Mouse (Mus musculus): Measurements from ENCODE around the gene Ssbp1. TPM values are rescaled to one million over a fixed set of nuclear protein-coding genes. Genes with fewer than 3 reads are reported as not detected.

Ssbp1 gene
- polyA plus RNA-seq, 1 experiment from 2014 or later: 185 TPM

DNA sequence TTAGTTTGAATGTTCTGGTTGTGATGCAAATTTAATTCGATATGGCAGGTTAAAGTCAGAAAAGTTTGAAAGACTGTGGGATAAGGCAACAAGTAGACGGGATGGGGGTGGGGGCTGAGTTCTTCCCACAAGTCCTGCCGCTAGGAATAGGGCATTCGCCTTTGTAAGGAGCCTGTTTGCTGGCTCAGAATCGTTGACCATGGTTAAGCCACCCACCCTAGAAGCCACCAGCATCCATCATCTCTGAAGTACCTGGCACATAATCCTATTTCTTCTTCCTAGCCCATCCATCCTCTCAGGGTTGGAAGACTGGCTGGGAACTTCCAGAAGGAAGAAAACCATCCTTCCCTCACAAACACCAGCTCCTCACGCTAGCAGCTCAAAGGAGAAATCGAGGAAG lies 36.5 kb upstream of the Ssbp1 start:
- Histone ChIP-seq H3K4me1 (peaks cover 24% of the 10 kb centered on the region), H3K9me3 (no peaks in the 10 kb centered on the region), H3K27ac (peak overlapping the region; percentile 76; the same call in 1 of the 2 replicates), H3K27me3 (peaks cover 16% of the 10 kb centered on the region), H3K9ac (peak overlapping the region; percentile 85), H3K36me3 (no peaks in the 10 kb centered on the region), H3K4me3 (peak overlapping the region; percentile 74), H3K4me2 (peak overlapping the region; percentile 68)
- WGBS: 12% methylated on average over 7 of the region's 7 CpGs
- ATAC-seq (ENCODE audit: insufficient number of reproducible peaks, insufficient read depth, low FRiP score, low TSS enrichment, low read depth): no peak

GRCm38 (mm10) chr6:40435151-40436046 lies 35.8 kb upstream of the Ssbp1 start:
- Histone ChIP-seq H3K27me3 (peaks cover 23% of the 10 kb centered on the region), H3K27ac (peak overlapping the region; percentile 76), H3K4me3 (peak overlapping the region; percentile 74), H3K4me1 (peaks cover 22% of the 10 kb centered on the region), H3K36me3 (no peaks in the 10 kb centered on the region), H3K9ac (peak overlapping the region; percentile 85), H3K4me2 (peak overlapping the region; percentile 68), H3K9me3 (no peaks in the 10 kb centered on the region)
- ATAC-seq (ENCODE audit: insufficient number of reproducible peaks, insufficient read depth, low FRiP score, low TSS enrichment, low read depth): peak; percentile 46
- under 1% methylated on average over 68 of the region's 72 CpGs for WGBS

DNA sequence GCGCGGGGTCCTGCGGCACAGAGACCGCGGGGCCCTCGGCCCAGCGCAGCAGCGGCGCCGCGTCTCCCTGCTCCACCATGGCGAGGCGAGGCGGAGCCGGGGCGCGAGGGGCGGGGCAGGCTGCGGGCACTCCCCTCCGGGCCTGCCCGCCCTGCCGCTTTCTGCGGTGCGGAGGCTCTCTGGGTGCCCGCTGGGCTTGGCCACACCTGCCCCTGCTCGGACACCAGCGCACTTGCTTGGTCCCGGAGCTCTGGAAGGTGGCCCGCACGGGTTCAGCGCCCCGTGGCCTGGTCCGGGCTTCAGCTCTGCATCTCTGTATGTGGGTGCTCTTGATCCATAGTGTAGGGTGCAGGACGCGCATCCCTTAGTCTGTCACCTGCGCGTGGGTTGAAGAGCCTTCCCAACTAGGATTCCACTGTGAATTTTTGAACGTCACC lies 35.1 kb upstream of the Ssbp1 start, which contains the start of gene E330009J07Rik:
Gene E330009J07Rik, minus strand, starts transcription at position 89 of the 437 bp plus-strand sequence.
- under 1% methylated on average over 37 of the region's 38 CpGs for WGBS

DNA sequence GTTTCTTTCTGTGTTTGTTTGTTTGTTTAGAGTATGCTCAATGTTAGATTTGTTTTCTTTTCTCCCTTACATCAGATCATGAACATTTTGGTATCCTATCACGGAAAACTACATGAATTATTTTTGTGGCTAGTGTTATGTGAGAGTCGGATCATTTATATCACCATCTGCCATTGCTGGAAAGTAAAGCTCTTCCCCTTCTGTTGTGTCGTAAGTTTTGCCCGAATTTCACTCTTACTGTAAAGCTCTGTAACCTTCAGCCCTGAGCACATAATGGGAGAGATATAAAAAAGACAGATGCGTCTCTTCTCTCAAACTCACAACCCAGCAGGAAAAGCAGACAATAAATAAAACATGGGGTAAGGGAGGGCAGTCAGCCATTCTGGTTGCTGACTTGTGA lies 32.2 kb upstream of the Ssbp1 start, which contains the start of gene Wee2:
Gene Wee2, plus strand, starts transcription at position 153 of the 400 bp plus-strand sequence.
- peaks cover 14% of the 10 kb centered on the region for H3K4me1 ChIP-seq

More for the DNA sequence above, 35.1 kb upstream of the Ssbp1 start, which contains the start of gene E330009J07Rik:
- Histone ChIP-seq H3K9ac (peak within 1 kb of the TSS; percentile 85), H3K27ac (peak within 1 kb of the TSS; percentile 76), H3K27me3 (peaks cover 28% of the 10 kb centered on the region), H3K36me3 (no peaks in the 10 kb centered on the region), H3K9me3 (no peaks in the 10 kb centered on the region), H3K4me3 (peak within 1 kb of the TSS; percentile 74), H3K4me2 (peak within 1 kb of the TSS; percentile 68), H3K4me1 (peaks cover 20% of the 10 kb centered on the region)
- ATAC-seq (ENCODE audit: insufficient number of reproducible peaks, insufficient read depth, low FRiP score, low TSS enrichment, low read depth): peak; percentile 88

GRCm38 (mm10) chr6:40439731-40440130 lies 31.4 kb upstream of the Ssbp1 start:
- Histone ChIP-seq H3K36me3 (no peaks in the 10 kb centered on the region), H3K27me3 (peaks cover 35% of the 10 kb centered on the region), H3K4me3 (no peak overlapping the region), H3K4me1 (peaks cover 7% of the 10 kb centered on the region), H3K9me3 (no peaks in the 10 kb centered on the region), H3K9ac (no peak overlapping the region), H3K27ac (no peak overlapping the region), H3K4me2 (no peak overlapping the region; the same call in 1 of the 2 replicates)
- WGBS: 45% methylated on average over 12 of the region's 12 CpGs
- ATAC-seq (ENCODE audit: insufficient number of reproducible peaks, insufficient read depth, low FRiP score, low TSS enrichment, low read depth): no peak

More for the DNA sequence above, 32.2 kb upstream of the Ssbp1 start, which contains the start of gene Wee2:
- Histone ChIP-seq H3K4me3 (no peak within 1 kb of the TSS), H3K4me2 (no peak within 1 kb of the TSS; the same call in 1 of the 2 replicates), H3K9me3 (no peaks in the 10 kb centered on the region), H3K9ac (no peak within 1 kb of the TSS), H3K27ac (no peak within 1 kb of the TSS), H3K27me3 (peaks cover 35% of the 10 kb centered on the region), H3K36me3 (no peaks in the 10 kb centered on the region)
- no peak for ATAC-seq (ENCODE audit: insufficient number of reproducible peaks, insufficient read depth, low FRiP score, low TSS enrichment, low read depth)
- WGBS: 78% methylated on average over 5 of the region's 5 CpGs

GRCm38 (mm10) chr6:40441276-40441675 lies 29.9 kb upstream of the Ssbp1 start:
- Histone ChIP-seq H3K4me3 (no peak overlapping the region), H3K27ac (no peak overlapping the region), H3K36me3 (no peaks in the 10 kb centered on the region), H3K27me3 (peaks cover 35% of the 10 kb centered on the region), H3K9ac (no peak overlapping the region), H3K4me2 (no peak overlapping the region), H3K4me1 (peaks cover under 1% of the 10 kb centered on the region; the same call in 1 of the 2 replicates), H3K9me3 (no peaks in the 10 kb centered on the region)
- ATAC-seq (ENCODE audit: insufficient number of reproducible peaks, insufficient read depth, low FRiP score, low TSS enrichment, low read depth): no peak
- 58% methylated on average over 3 of the region's 3 CpGs for WGBS

GRCm38 (mm10) chr6:40441755-40442154 lies 29.4 kb upstream of the Ssbp1 start:
- Histone ChIP-seq H3K9me3 (no peaks in the 10 kb centered on the region), H3K27ac (no peak overlapping the region), H3K4me2 (no peak overlapping the region), H3K9ac (no peak overlapping the region), H3K27me3 (peaks cover 35% of the 10 kb centered on the region), H3K36me3 (no peaks in the 10 kb centered on the region), H3K4me3 (no peak overlapping the region), H3K4me1 (no peaks in the 10 kb centered on the region)
- WGBS: 28% methylated on average over 3 of the region's 3 CpGs
- ATAC-seq (ENCODE audit: insufficient number of reproducible peaks, insufficient read depth, low FRiP score, low TSS enrichment, low read depth): no peak

DNA sequence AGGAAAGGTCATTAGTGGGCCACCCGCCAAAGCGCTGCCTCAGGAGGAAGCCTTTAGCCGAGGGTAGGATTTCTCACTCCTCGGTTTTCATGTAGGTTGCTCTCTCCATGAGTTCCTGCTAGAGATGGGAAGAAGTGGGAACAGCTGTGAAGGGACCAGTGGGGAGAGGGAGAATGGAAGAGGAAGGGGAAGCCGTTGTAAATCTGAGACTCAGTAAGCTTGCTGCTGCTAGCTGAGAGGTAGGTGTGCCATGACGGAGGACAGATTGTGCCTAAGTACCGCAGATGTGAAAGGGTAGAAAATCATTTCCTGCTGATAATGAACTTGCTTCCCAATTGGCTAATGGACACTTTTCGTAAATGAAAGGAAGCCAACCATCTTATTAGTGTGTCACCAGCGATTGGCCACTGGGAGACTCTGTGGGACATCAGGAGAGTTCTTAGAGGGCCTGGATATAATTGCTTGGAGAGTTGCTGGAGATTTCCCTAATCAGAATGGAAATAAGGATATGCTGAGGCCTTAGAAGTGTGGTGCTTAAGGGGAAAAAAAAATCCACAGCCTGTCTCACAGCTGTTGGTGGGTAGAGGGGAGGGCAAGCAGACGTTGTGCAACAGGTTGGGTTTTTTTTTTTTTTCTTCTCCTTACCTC lies 27.7 kb upstream of the Ssbp1 start:
- Histone ChIP-seq H3K4me3 (no peak overlapping the region), H3K9ac (no peak overlapping the region), H3K27me3 (peaks cover 28% of the 10 kb centered on the region), H3K4me2 (no peak overlapping the region), H3K9me3 (no peaks in the 10 kb centered on the region), H3K4me1 (no peaks in the 10 kb centered on the region), H3K36me3 (no peaks in the 10 kb centered on the region), H3K27ac (no peak overlapping the region)
- 28% methylated on average over 10 of the region's 10 CpGs for WGBS
- ATAC-seq (ENCODE audit: insufficient number of reproducible peaks, insufficient read depth, low FRiP score, low TSS enrichment, low read depth): no peak

- H3K4me3 ChIP-seq: no peak overlapping the region
- no peak overlapping the region for H3K9ac ChIP-seq
- no peaks in the 10 kb centered on the region for H3K36me3 ChIP-seq
- H3K27ac ChIP-seq: no peak overlapping the region
- no peaks in the 10 kb centered on the region for H3K9me3 ChIP-seq
- H3K27me3 ChIP-seq: no peaks in the 10 kb centered on the region
- no peak overlapping the region for H3K4me2 ChIP-seq
- H3K4me1 ChIP-seq: no peaks in the 10 kb centered on the region
- ATAC-seq (ENCODE audit: insufficient number of reproducible peaks, insufficient read depth, low FRiP score, low TSS enrichment, low read depth): no peak
Measured at GRCm38 (mm10) chr6:40448626-40449025, 22.5 kb upstream of the Ssbp1 start.

GRCm38 (mm10) chr6:40454436-40455041 lies 16.6 kb upstream of the Ssbp1 start:
- WGBS: 23% methylated on average over 7 of the region's 7 CpGs

GRCm38 (mm10) chr6:40465710-40466109 lies 5.4 kb upstream of the Ssbp1 start:
- no peak overlapping the region for H3K27ac ChIP-seq
- ATAC-seq (ENCODE audit: insufficient number of reproducible peaks, insufficient read depth, low FRiP score, low TSS enrichment, low read depth): no peak
- H3K4me3 ChIP-seq: no peak overlapping the region
- no peaks in the 10 kb centered on the region for H3K27me3 ChIP-seq
- H3K36me3 ChIP-seq: no peaks in the 10 kb centered on the region
- H3K9ac ChIP-seq: no peak overlapping the region
- WGBS: 51% methylated on average over 6 of the region's 6 CpGs
- no peaks in the 10 kb centered on the region for H3K4me1 ChIP-seq
- H3K4me2 ChIP-seq: no peak overlapping the region
- no peaks in the 10 kb centered on the region for H3K9me3 ChIP-seq

More at GRCm38 (mm10) chr6:40454436-40455041, 16.6 kb upstream of the Ssbp1 start:
- Histone ChIP-seq H3K27ac (no peak overlapping the region), H3K27me3 (no peaks in the 10 kb centered on the region), H3K4me1 (no peaks in the 10 kb centered on the region), H3K4me2 (no peak overlapping the region), H3K9ac (no peak overlapping the region), H3K9me3 (no peaks in the 10 kb centered on the region), H3K4me3 (no peak overlapping the region), H3K36me3 (no peaks in the 10 kb centered on the region)
- ATAC-seq (ENCODE audit: insufficient number of reproducible peaks, insufficient read depth, low FRiP score, low TSS enrichment, low read depth): no peak
